Mouse (Mus musculus) midbrain, embryonic 11.5 days (tissue): ENCODE measurements around the gene Sf3a3. TPM values are rescaled to one million over a fixed set of nuclear protein-coding genes. Genes with fewer than 3 reads are reported as not detected.

Source experiments
- ATAC-seq: fragments of 200-750 bp; cut with Nextera tagmentation; 2 replicates; pipeline ENCODE4 v1.8.0; 2017; ENCODE audit warnings: moderate TSS enrichment, moderate library complexity; ENCODE audit not compliant: low FRiP score
- DNase-seq: peaks from one replicate; pipeline ENCODE4 v3.0.0; 2015; ENCODE audit warnings: low spot score; ENCODE audit errors: missing footprints
- H3K27ac ChIP-seq: fragments of 300-500 bp; sonication (generic); 2 replicates; pipeline ENCODE4 v1.5.1; 2014; ENCODE audit warnings: low read depth, low read length
- H3K27me3 ChIP-seq: fragments of 300-500 bp; sonication (generic); 2 replicates; pipeline ENCODE4 v1.6.1; 2014; ENCODE audit warnings: mild to moderate bottlenecking, low read length, moderate library complexity, mixed read lengths; ENCODE audit not compliant: control insufficient read depth, insufficient read depth
- H3K36me3 ChIP-seq: fragments of 300-500 bp; sonication (generic); 2 replicates; pipeline ENCODE4 v1.6.1; 2014; ENCODE audit warnings: mild to moderate bottlenecking, low read length, moderate library complexity, mixed read lengths; ENCODE audit not compliant: control insufficient read depth, insufficient read depth
- H3K4me1 ChIP-seq: fragments of 300-500 bp; sonication (generic); 2 replicates; pipeline ENCODE4 v1.6.1; 2014; ENCODE audit warnings: low read length; ENCODE audit not compliant: control insufficient read depth, insufficient read depth
- H3K4me2 ChIP-seq: fragments of 300-500 bp; sonication (generic); 2 replicates; pipeline ENCODE4 v1.6.1; 2014; ENCODE audit warnings: mild to moderate bottlenecking, moderate library complexity
- H3K4me3 ChIP-seq: fragments of 300-500 bp; sonication (generic); 2 replicates; pipeline ENCODE4 v1.5.1; 2014; ENCODE audit warnings: low read depth, low read length
- H3K9ac ChIP-seq: fragments of 300-500 bp; sonication (generic); 2 replicates; pipeline ENCODE4 v1.6.1; 2014; ENCODE audit warnings: low read length
- H3K9me3 ChIP-seq: fragments of 300-500 bp; sonication (generic); 2 replicates; pipeline ENCODE4 v1.6.1; 2016; ENCODE audit warnings: low read length; ENCODE audit not compliant: control insufficient read depth
- WGBS: fragments of 180-500 bp; shearing (Covaris S2); extraction: QIAGEN DNeasy Blood & Tissue Kit; methylation state at CpG from one replicate; pipeline ENCODE4 v1.1.7; 2014; 5-methylcytosine and 5-hydroxymethylcytosine counted together
- polyA plus RNA-seq: library from polyadenylated mRNA; unstranded; fragments of >200 nt; fragmentation: Nextera tagmentation; extraction: Ambion mirVana; gene quantifications from 2 replicates; pipeline ENCODE4 v1.2.1, GENCODE M21; 2014

The Sf3a3 gene
- polyA plus RNA-seq, 1 experiment from 2014 or later = 221 TPM

DNA sequence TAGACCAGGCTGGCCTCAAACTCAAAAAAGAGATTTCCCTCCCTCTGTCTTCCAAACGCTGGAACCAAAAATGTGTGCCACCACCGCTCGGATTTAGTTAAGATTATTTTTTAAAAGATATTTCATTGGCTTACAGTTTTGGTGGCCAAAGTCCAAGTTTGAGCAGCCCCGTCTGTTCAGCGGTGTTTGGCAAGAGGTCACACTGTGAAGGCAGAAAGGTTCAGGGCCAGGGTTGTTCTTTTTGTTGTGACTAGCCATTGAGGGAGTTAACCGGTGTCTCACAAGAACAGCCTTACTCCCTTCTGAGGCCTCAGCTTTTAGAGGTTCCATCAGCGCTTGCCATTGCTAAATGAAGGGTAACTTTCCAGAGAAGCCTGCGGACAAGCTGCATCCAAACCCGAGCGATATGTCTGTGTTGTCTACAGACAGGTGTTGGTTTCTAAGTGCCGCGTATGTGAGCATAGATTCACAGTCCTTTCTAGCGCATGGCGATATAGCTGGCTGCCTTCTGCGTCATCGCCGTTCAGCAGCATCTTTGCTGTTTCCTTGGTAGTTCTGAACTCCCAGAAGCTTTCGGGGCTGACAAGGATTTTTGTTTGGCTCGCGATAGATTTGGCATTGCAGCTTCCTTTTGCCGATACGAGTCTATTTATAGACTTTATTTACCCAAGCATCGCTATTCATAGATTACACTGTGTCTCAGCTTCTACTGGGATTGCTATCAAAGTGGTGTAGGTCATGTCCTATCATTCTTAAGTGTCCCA lies 51.4 kb downstream of the Sf3a3 start:
- WGBS = 93% methylated on average over 23 of the region's 23 CpGs

DNA sequence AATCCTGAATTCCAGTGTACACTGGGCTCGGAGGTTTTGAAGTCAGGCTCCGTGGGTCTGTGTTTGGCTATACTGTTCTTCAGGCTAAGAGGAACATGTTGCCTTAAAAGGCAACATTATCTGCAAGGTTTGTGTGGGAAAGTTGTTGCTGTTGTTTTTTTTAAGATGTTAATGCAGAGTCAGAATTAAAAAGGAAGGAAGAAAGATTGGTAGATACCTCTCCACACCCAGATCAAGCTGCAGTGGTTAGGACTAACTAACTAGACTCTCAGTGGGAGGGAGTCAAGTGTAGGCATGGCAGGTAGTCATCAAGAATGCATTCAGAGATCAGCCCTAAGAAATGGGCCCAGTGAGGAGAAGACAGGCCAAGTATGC lies 52.0 kb downstream of the Sf3a3 start:
- ATAC-seq = no peak
- no peaks in the 10 kb centered on the region for H3K36me3 ChIP-seq
- H3K4me2 ChIP-seq = no peak overlapping the region
- 92% methylated on average over 2 of the region's 2 CpGs for WGBS
- no peak overlapping the region for H3K4me3 ChIP-seq
- DNase-seq = no peak
- no peaks in the 10 kb centered on the region for H3K9me3 ChIP-seq
- no peaks in the 10 kb centered on the region for H3K27me3 ChIP-seq
- H3K27ac ChIP-seq = no peak overlapping the region
- H3K4me1 ChIP-seq = no peaks in the 10 kb centered on the region
- no peak overlapping the region for H3K9ac ChIP-seq

More for the DNA sequence above, 51.4 kb downstream of the Sf3a3 start:
- H3K36me3 ChIP-seq = no peaks in the 10 kb centered on the region
- H3K4me3 ChIP-seq = no peak overlapping the region
- H3K4me2 ChIP-seq = no peak overlapping the region
- H3K9ac ChIP-seq = no peak overlapping the region
- peak; percentile 12 for DNase-seq
- H3K9me3 ChIP-seq = no peaks in the 10 kb centered on the region
- no peaks in the 10 kb centered on the region for H3K4me1 ChIP-seq
- no peak for ATAC-seq
- no peak overlapping the region for H3K27ac ChIP-seq
- H3K27me3 ChIP-seq = no peaks in the 10 kb centered on the region

DNA sequence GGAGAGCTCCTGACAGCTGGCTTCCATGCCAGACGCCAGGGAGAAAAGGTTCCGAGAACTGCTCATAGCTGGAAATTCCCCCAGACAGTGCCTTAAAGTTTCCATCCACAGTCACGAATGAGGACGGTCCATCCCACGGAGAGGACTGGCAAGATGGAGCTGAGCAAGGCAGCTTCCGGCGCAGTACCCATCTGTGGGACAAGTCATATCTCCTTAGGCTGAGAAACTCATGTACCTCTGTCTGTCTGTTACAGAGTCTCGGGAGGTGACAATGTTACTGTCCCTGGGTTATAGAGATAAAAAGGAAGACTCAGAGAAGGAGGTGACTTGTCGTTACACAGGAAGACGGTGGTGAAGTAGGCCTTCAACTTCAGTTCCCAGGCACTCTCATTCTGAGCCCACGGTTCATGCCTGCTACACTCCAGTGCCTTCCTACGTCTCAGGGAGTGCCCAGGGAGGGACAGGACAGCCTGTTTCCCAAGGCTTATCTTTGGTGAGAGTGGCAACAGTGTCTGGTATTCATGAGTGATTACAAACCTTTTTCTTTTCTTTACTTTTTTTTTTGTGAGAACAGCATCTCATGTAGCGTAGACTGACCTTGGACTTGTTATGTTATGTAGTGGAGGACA lies 54.5 kb downstream of the Sf3a3 start:
- H3K4me1 ChIP-seq = no peaks in the 10 kb centered on the region
- no peak overlapping the region for H3K4me2 ChIP-seq
- no peak overlapping the region for H3K27ac ChIP-seq
- no peak for DNase-seq
- no peak overlapping the region for H3K9ac ChIP-seq
- no peaks in the 10 kb centered on the region for H3K36me3 ChIP-seq
- no peak for ATAC-seq
- H3K27me3 ChIP-seq = no peaks in the 10 kb centered on the region
- H3K4me3 ChIP-seq = no peak overlapping the region
- H3K9me3 ChIP-seq = no peaks in the 10 kb centered on the region
- 86% methylated on average over 13 of the region's 13 CpGs for WGBS

- DNase-seq (no peak), ATAC-seq (no peak)
- Histone ChIP-seq H3K4me3 (no peak overlapping the region), H3K4me2 (no peak overlapping the region), H3K27ac (no peak overlapping the region), H3K9me3 (no peaks in the 10 kb centered on the region), H3K27me3 (no peaks in the 10 kb centered on the region), H3K36me3 (no peaks in the 10 kb centered on the region), H3K9ac (no peak overlapping the region), H3K4me1 (no peaks in the 10 kb centered on the region)
- 78% methylated on average over 5 of the region's 5 CpGs for WGBS
Observed at GRCm38 (mm10) chr4:124770624-124771023, 56.0 kb downstream of the Sf3a3 start.

- H3K36me3 ChIP-seq = no peaks in the 10 kb centered on the region
- no peak overlapping the region for H3K4me3 ChIP-seq
- H3K4me1 ChIP-seq = no peaks in the 10 kb centered on the region
- H3K9me3 ChIP-seq = no peaks in the 10 kb centered on the region
- H3K27me3 ChIP-seq = no peaks in the 10 kb centered on the region
- no peak for DNase-seq
- no peak for ATAC-seq
- H3K27ac ChIP-seq = no peak overlapping the region
- WGBS = 73% methylated on average over 4 of the region's 4 CpGs
- H3K4me2 ChIP-seq = no peak overlapping the region
- no peak overlapping the region for H3K9ac ChIP-seq
Observed at GRCm38 (mm10) chr4:124772125-124772524, 57.5 kb downstream of the Sf3a3 start.

GRCm38 (mm10) chr4:124773449-124773848 lies 58.9 kb downstream of the Sf3a3 start:
- DNase-seq = no peak
- Histone ChIP-seq H3K36me3 (no peaks in the 10 kb centered on the region), H3K27ac (no peak overlapping the region), H3K27me3 (no peaks in the 10 kb centered on the region), H3K9ac (no peak overlapping the region), H3K4me3 (no peak overlapping the region), H3K9me3 (no peaks in the 10 kb centered on the region), H3K4me2 (no peak overlapping the region), H3K4me1 (no peaks in the 10 kb centered on the region)
- ATAC-seq = no peak
- 82% methylated on average over 1 of the region's 2 CpGs for WGBS

DNA sequence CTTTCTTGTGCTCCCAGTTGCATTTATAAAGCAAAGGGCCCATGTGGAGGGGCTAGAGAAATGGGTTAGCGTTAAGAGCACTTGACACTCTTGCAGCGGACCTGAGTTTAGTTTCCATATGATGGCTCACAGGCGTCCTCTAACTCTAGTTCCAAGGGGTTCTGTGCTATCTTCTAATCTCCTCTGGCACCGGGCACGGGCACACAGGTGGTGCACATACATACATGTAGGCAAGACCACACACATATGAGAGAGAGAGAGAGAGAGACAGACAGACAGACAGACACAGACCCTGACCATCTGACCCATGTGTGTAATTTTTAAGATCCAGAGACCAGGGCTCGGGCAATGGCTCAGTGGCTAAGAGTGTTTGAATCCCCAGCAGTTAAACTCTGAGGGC lies 59.4 kb downstream of the Sf3a3 start:
- ATAC-seq (no peak), DNase-seq (no peak)
- Histone ChIP-seq H3K36me3 (no peaks in the 10 kb centered on the region), H3K4me2 (no peak overlapping the region), H3K27ac (no peak overlapping the region), H3K4me3 (no peak overlapping the region), H3K9ac (no peak overlapping the region), H3K27me3 (no peaks in the 10 kb centered on the region), H3K4me1 (no peaks in the 10 kb centered on the region), H3K9me3 (no peaks in the 10 kb centered on the region)
- 94% methylated on average over 6 of the region's 6 CpGs for WGBS

DNA sequence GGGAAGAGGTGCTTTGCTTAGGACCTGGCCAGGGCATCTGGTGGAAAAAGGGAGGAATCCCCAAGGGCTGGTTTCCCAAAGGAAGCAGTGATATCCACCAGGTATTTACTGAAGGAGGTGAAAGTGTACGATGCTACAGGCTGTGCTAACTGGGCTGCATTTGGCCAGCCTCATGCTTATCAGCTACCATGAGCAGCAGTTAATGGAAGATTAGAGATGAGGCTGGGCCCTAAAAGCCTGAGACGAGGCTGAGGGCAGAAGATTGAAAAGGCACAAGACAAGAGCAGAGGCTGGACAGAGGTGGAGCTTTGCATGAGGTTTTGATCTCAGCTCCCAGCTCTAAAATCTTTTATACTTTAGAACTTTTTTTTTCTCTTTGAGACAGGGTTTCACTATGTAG lies 59.9 kb downstream of the Sf3a3 start:
- Histone ChIP-seq H3K36me3 (no peaks in the 10 kb centered on the region), H3K9ac (no peak overlapping the region), H3K4me3 (no peak overlapping the region), H3K27me3 (no peaks in the 10 kb centered on the region), H3K4me2 (no peak overlapping the region), H3K9me3 (no peaks in the 10 kb centered on the region), H3K27ac (no peak overlapping the region), H3K4me1 (no peaks in the 10 kb centered on the region)
- 78% methylated on average over 2 of the region's 2 CpGs for WGBS
- DNase-seq = no peak
- no peak for ATAC-seq

DNA sequence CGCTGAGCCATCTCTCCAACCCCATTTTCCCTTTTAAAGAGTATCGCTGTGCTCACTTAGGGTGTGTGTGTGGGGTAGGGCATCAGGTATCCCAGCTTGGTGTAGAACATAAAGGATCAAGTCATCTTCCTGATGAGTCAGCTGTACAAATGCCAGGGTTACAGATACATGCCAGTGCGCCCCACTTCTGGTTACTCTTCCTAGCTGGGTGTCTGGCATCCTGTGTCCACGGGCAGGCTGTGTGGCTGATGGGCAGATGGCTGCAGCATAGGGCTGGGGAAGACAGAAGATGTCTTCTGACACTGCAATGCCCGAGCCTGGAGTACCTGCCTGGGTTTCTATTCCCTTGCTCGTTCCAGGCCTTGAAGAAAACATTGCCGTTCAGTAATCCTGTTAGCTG lies 66.8 kb downstream of the Sf3a3 start:
- no peak overlapping the region for H3K4me2 ChIP-seq
- H3K27ac ChIP-seq = no peak overlapping the region
- WGBS = 82% methylated on average over 7 of the region's 7 CpGs
- H3K27me3 ChIP-seq = no peaks in the 10 kb centered on the region
- DNase-seq = no peak
- H3K4me3 ChIP-seq = no peak overlapping the region
- no peaks in the 10 kb centered on the region; the same call in none of the 2 replicates for H3K36me3 ChIP-seq
- no peaks in the 10 kb centered on the region for H3K4me1 ChIP-seq
- H3K9me3 ChIP-seq = no peaks in the 10 kb centered on the region
- ATAC-seq = no peak
- H3K9ac ChIP-seq = no peak overlapping the region
